Comparison of ENCODE assay signal across 8 mouse cellular contexts in genomic region chr1:136952609-136953311, GRCm38 (mm10). TPM values are rescaled to one million over a fixed set of nuclear protein-coding genes. Genes with fewer than 3 reads are reported as not detected.
DNase-seq lines count a peak whose midpoint lies in the region; ATAC-seq lines count a peak whose summit lies in the region.

No protein-coding gene starts in this region.

- peak overlapping the region; percentile 56 for H3K27ac ChIP-seq in heart, embryonic 10.5 days
- H3K27ac ChIP-seq in heart, embryonic 15.5 days: no peak overlapping the region
- no peak overlapping the region for H3K27ac ChIP-seq in limb, embryonic 15.5 days
- no peak overlapping the region for H3K27ac ChIP-seq in stomach, embryonic 14.5 days (ENCODE audit: low read length)

- peaks cover 33% of the 10 kb centered on the region for H3K4me1 ChIP-seq in heart, embryonic 10.5 days
- H3K4me1 ChIP-seq in heart, embryonic 15.5 days (replicated peaks): peaks cover 36% of the 10 kb centered on the region
- H3K4me1 ChIP-seq in limb, embryonic 15.5 days: peaks cover 30% of the 10 kb centered on the region
- H3K4me1 ChIP-seq in stomach, embryonic 14.5 days (ENCODE audit: control insufficient read depth, insufficient read depth, low read length): peaks cover 11% of the 10 kb centered on the region

- no peaks in the 10 kb centered on the region for H3K9me3 ChIP-seq in heart, embryonic 10.5 days
- no peaks in the 10 kb centered on the region for H3K9me3 ChIP-seq in heart, embryonic 15.5 days (replicated peaks)
- H3K9me3 ChIP-seq in limb, embryonic 15.5 days: no peaks in the 10 kb centered on the region
- H3K9me3 ChIP-seq in stomach, embryonic 14.5 days (ENCODE audit: control insufficient read depth, low read depth, low read length): no peaks in the 10 kb centered on the region

- peaks cover 93% of the 10 kb centered on the region for H3K27me3 ChIP-seq in heart, embryonic 10.5 days (ENCODE audit: insufficient read depth, poor library complexity, severe bottlenecking)
- peaks cover 88% of the 10 kb centered on the region for H3K27me3 ChIP-seq in heart, embryonic 15.5 days
- H3K27me3 ChIP-seq in limb, embryonic 15.5 days: peaks cover 73% of the 10 kb centered on the region
- H3K27me3 ChIP-seq in stomach, embryonic 14.5 days (ENCODE audit: control insufficient read depth, insufficient read depth, low read length): peaks cover 48% of the 10 kb centered on the region

- no peak for ATAC-seq in heart, embryonic 15.5 days (replicated peaks; ENCODE audit: insufficient number of reproducible peaks, insufficient read depth, low FRiP score, low read depth)
- ATAC-seq in limb, embryonic 15.5 days (ENCODE audit: insufficient number of reproducible peaks, low FRiP score, low TSS enrichment, low read depth): no peak
- no peak for ATAC-seq in stomach, embryonic 14.5 days (ENCODE audit: insufficient number of reproducible peaks, insufficient read depth, low FRiP score, low read depth)

- no peaks in the 10 kb centered on the region for H3K36me3 ChIP-seq in heart, embryonic 10.5 days
- no peaks in the 10 kb centered on the region for H3K36me3 ChIP-seq in heart, embryonic 15.5 days
- H3K36me3 ChIP-seq in limb, embryonic 15.5 days: no peaks in the 10 kb centered on the region
- no peaks in the 10 kb centered on the region for H3K36me3 ChIP-seq in stomach, embryonic 14.5 days (ENCODE audit: control insufficient read depth, insufficient read depth, low read length)

- WGBS in heart, embryonic 10.5 days: under 1% methylated on average over 39 of the region's 39 CpGs
- WGBS in heart, embryonic 15.5 days: under 1% methylated on average over 38 of the region's 39 CpGs
- WGBS in limb, embryonic 15.5 days: under 1% methylated on average over 39 of the region's 39 CpGs
- WGBS in stomach, embryonic 14.5 days: 2% methylated on average over 39 of the region's 39 CpGs

- intact Hi-C loops in gastrocnemius, postnatal 36 days (cut with DNase I): no loop called here

- no peak for DNase-seq in heart, embryonic 10.5 days (ENCODE audit: low spot score)
- no peak for DNase-seq in heart, adult 9 months (ENCODE audit: low spot score in 2 of 2)
- peak; percentile 35 for DNase-seq in adrenal gland, postnatal 25 days
- DNase-seq in layer of hippocampus, postnatal 25 days (ENCODE audit: extremely low spot score in 1 of 2, low spot score in 1 of 2): no peak
- DNase-seq in gastrocnemius, postnatal 36 days: no peak

- peak overlapping the region; percentile 64 for H3K4me3 ChIP-seq in heart, embryonic 10.5 days
- H3K4me3 ChIP-seq in heart, embryonic 15.5 days: peak overlapping the region; percentile 48
- H3K4me3 ChIP-seq in limb, embryonic 15.5 days: peak overlapping the region; percentile 32
- peak overlapping the region; percentile 29 for H3K4me3 ChIP-seq in stomach, embryonic 14.5 days (ENCODE audit: low read depth, low read length)

- H3K4me2 ChIP-seq in heart, embryonic 15.5 days: peak overlapping the region; percentile 80
- H3K4me2 ChIP-seq in limb, embryonic 15.5 days: peak overlapping the region; percentile 63
- peak overlapping the region; percentile 45 for H3K4me2 ChIP-seq in stomach, embryonic 14.5 days (replicated peaks; ENCODE audit: low read depth, low read length)

- peak overlapping the region; percentile 40 for H3K9ac ChIP-seq in heart, embryonic 15.5 days
- H3K9ac ChIP-seq in limb, embryonic 15.5 days: no peak overlapping the region
- H3K9ac ChIP-seq in stomach, embryonic 14.5 days (replicated peaks; ENCODE audit: low read depth, low read length): no peak overlapping the region

RNA-seq across cellular contexts. Expression of gene Nr5a2, which starts 7.5 kb away (rescaled TPM):
- polyA plus RNA-seq in heart, embryonic 10.5 days (2016; fragmentation: Nextera tagmentation; extraction: Ambion mirVana): 0.12 and 1.6 TPM in 2 replicates
- total RNA-seq in adrenal gland, postnatal 25 days (2021): 2.7 and 4.0 TPM in 2 replicates
- polyA plus RNA-seq in heart, embryonic 15.5 days (2015; fragmentation: Nextera tagmentation; extraction: Ambion mirVana): 0.30 and 0.39 TPM in 2 replicates
- polyA plus RNA-seq in limb, embryonic 15.5 days (2015; fragmentation: Nextera tagmentation; extraction: Ambion mirVana): 0.82 and 1.1 TPM in 2 replicates
- polyA plus RNA-seq in stomach, embryonic 14.5 days (2014; fragmentation: Nextera tagmentation; extraction: Ambion mirVana): 1.4 and 3.5 TPM in 2 replicates
- total RNA-seq in layer of hippocampus, postnatal 25 days (2021): not detected
- under 1 TPM; 0.18 to 0.37 TPM for total RNA-seq in gastrocnemius, postnatal 36 days (2021)
